Mouse (Mus musculus) hindbrain, postnatal 0 days (tissue): ENCODE measurements around the gene Tfam. TPM values are rescaled to one million over a fixed set of nuclear protein-coding genes. Genes with fewer than 3 reads are reported as not detected.

Source experiments
- ATAC-seq: fragments of 200-750 bp; cut with Nextera tagmentation; 2 replicates; pipeline ENCODE4 v1.8.0; 2017; ENCODE audit warnings: mild to moderate bottlenecking, moderate TSS enrichment, moderate library complexity
- DNase-seq: peaks from one replicate; pipeline ENCODE4 v3.0.0-alpha.2; 2015; ENCODE audit warnings: low spot score
- H3K27ac ChIP-seq: fragments of 300-500 bp; sonication (generic); 2 replicates; pipeline ENCODE4 v1.5.1; 2014; ENCODE audit warnings: mild to moderate bottlenecking
- H3K27me3 ChIP-seq: fragments of 300-500 bp; sonication (generic); 2 replicates; pipeline ENCODE4 v1.6.1; 2014; ENCODE audit warnings: low read length, mixed read lengths; ENCODE audit not compliant: insufficient read depth
- H3K36me3 ChIP-seq: fragments of 300-500 bp; sonication (generic); 2 replicates; pipeline ENCODE4 v1.6.1; 2014; ENCODE audit warnings: low read length, mixed read lengths; ENCODE audit not compliant: insufficient read depth
- H3K4me1 ChIP-seq: fragments of 300-500 bp; sonication (generic); 2 replicates; pipeline ENCODE4 v1.6.1; 2014; ENCODE audit warnings: antibody characterized with exemption, low read length, mixed read lengths; ENCODE audit not compliant: insufficient read depth
- H3K4me2 ChIP-seq: fragments of 300-500 bp; sonication (generic); 2 replicates; pipeline ENCODE4 v1.6.1; 2014; ENCODE audit warnings: low read depth, mild to moderate bottlenecking, low read length, moderate library complexity, mixed read lengths
- H3K4me3 ChIP-seq: fragments of 300-500 bp; sonication (generic); 2 replicates; pipeline ENCODE4 v1.5.1; 2014; ENCODE audit warnings: low read length
- H3K9ac ChIP-seq: fragments of 300-500 bp; sonication (generic); replicated peaks from 2 replicates; pipeline ENCODE4 v1.6.1; 2014; ENCODE audit warnings: mild to moderate bottlenecking, low read length, moderate library complexity, mixed read lengths
- H3K9me3 ChIP-seq: fragments of 300-500 bp; sonication (generic); 2 replicates; pipeline ENCODE4 v1.6.1; 2016; ENCODE audit warnings: low read length, mixed read lengths
- CTCF ChIP-seq: IDR thresholded peaks from 2 replicates; pipeline ENCODE4 v1.5.1; 2016; ENCODE audit warnings: antibody characterized with exemption, control low read depth, low read depth
- WGBS: fragments of 180-500 bp; shearing (Covaris S2); extraction: QIAGEN DNeasy Blood & Tissue Kit; methylation state at CpG from one replicate; pipeline ENCODE4 v1.1.7; 2014; 5-methylcytosine and 5-hydroxymethylcytosine counted together
- polyA plus RNA-seq: library from polyadenylated mRNA; unstranded; fragments of >200 nt; fragmentation: Nextera tagmentation; extraction: Ambion mirVana; gene quantifications from 2 replicates; pipeline ENCODE4 v1.2.1, GENCODE M21; 2015
- total RNA-seq: library from RNA; depleted of rRNA; stranded (reverse); fragments of >200 nt; gene quantifications from 2 replicates; pipeline ENCODE4 v1.2.3, GENCODE M21; 2014

The Tfam gene
- total and polyA plus RNA-seq, 2 experiments from 2014 or later = 13.1 to 39.0 TPM

DNA sequence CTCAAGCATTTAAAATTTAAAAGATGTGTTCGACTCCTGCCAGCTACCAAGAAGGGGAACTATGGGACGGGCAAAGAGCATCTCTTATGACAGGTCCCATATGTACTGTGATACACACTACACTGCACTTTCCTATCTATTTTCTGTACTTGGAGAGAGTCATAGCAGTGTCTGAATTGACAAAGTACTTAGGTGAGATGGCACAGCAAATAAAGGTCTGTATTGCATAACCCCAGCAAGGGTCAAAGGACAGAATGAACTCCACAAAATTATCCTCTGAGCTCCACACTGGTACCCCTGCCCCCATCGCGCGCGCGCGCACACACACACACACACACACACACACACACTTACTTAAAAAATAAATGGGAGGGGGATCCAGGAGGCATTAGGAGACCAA lies 4.0 kb downstream of the Tfam start:
- Histone ChIP-seq H3K27me3 (no peaks in the 10 kb centered on the region), H3K27ac (no peak overlapping the region), H3K4me2 (no peak overlapping the region), H3K36me3 (peaks cover 29% of the 10 kb centered on the region; the same call in 1 of the 2 replicates), H3K9ac (no peak overlapping the region), H3K4me3 (no peak overlapping the region), H3K4me1 (peaks cover 8% of the 10 kb centered on the region; the same call in 1 of the 2 replicates), H3K9me3 (no peaks in the 10 kb centered on the region)
- 97% methylated on average over 8 of the region's 8 CpGs for WGBS
- no peak for TF ChIP-seq CTCF
- ATAC-seq (no peak), DNase-seq (no peak)

DNA sequence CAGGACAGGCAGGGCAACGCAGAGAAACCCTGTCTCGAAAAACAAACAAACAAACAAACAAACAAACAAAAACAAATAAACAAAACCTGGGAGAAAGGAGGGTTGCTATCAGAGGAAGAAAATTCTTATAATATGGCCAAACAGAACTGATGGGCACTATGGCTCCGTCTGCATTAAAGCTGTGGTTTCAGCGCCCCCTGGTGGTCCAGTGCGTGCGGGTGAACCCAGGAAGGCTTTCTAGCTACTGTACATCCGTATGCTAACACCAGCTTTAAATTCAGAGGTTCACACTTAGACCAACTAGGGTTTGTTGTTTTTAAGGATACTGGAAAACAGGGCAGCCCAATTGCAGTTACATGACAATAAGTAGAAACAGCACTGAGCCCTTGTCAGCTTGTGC lies 12.2 kb downstream of the Tfam start:
- peak; percentile 74; the same call in 1 of the 2 replicates for ATAC-seq

DNA sequence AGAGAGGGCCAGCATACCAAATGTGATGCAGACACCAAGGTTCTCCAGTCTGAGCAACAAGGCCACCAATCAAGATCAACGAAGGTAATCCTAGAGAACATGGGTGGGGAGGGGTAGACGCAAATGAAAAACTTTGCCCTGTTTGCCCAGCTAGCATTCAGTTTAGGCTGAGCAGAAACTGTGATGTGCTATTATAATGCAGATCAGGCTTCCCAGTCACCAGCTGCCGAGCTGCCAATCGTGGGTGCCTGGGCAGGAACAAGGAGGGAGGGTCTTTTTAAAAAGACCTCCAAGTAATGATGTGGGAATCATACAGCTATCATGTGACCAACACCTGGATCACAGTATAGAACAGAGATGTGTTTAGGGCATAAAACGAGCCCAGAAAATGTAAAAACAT lies 15.0 kb downstream of the Tfam start:
- Histone ChIP-seq H3K36me3 (peaks cover 10% of the 10 kb centered on the region), H3K9ac (no peak overlapping the region), H3K4me3 (no peak overlapping the region), H3K4me1 (no peaks in the 10 kb centered on the region), H3K27me3 (no peaks in the 10 kb centered on the region), H3K4me2 (no peak overlapping the region), H3K9me3 (no peaks in the 10 kb centered on the region), H3K27ac (no peak overlapping the region)
- DNase-seq (no peak), ATAC-seq (no peak)
- whole genome bisulfite sequencing = 38% methylated on average over 5 of the region's 5 CpGs
- no peak for TF ChIP-seq CTCF

More for the DNA sequence above, 12.2 kb downstream of the Tfam start:
- Histone ChIP-seq H3K36me3 (peaks cover 24% of the 10 kb centered on the region), H3K9me3 (no peaks in the 10 kb centered on the region), H3K4me3 (no peak overlapping the region), H3K27ac (no peak overlapping the region), H3K9ac (no peak overlapping the region), H3K4me2 (no peak overlapping the region), H3K27me3 (no peaks in the 10 kb centered on the region), H3K4me1 (no peaks in the 10 kb centered on the region)
- WGBS = 39% methylated on average over 7 of the region's 7 CpGs
- TF ChIP-seq CTCF = peak; percentile 91
- DNase-seq = peak; percentile 91

DNA sequence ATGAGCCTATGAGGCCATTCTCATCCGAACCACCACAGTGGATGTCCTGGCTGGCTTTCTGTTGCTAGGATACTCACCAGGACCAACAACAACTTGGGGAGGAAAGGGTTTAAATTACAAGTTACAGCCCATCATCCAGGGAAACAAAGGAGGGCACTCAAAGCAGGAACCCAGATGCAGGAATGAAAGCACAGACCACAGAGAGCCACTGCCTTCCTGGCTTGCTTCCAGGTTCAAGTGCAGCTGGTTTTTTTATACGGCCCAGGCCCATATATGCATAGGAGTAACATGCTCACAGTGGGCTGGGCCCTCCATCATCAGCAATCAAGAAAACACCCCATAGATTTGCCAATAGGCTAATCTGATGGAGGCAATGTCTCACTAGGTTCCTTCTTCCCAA lies 15.4 kb downstream of the Tfam start:
- Histone ChIP-seq H3K9ac (no peak overlapping the region), H3K9me3 (no peaks in the 10 kb centered on the region), H3K27ac (no peak overlapping the region), H3K27me3 (no peaks in the 10 kb centered on the region), H3K36me3 (peaks cover 8% of the 10 kb centered on the region; the same call in 1 of the 2 replicates), H3K4me1 (no peaks in the 10 kb centered on the region), H3K4me2 (no peak overlapping the region), H3K4me3 (no peak overlapping the region)
- WGBS = 59% methylated on average over 2 of the region's 2 CpGs
- TF ChIP-seq CTCF = no peak
- peak; percentile 29; the same call in 1 of the 2 replicates for ATAC-seq
- DNase-seq = no peak

DNA sequence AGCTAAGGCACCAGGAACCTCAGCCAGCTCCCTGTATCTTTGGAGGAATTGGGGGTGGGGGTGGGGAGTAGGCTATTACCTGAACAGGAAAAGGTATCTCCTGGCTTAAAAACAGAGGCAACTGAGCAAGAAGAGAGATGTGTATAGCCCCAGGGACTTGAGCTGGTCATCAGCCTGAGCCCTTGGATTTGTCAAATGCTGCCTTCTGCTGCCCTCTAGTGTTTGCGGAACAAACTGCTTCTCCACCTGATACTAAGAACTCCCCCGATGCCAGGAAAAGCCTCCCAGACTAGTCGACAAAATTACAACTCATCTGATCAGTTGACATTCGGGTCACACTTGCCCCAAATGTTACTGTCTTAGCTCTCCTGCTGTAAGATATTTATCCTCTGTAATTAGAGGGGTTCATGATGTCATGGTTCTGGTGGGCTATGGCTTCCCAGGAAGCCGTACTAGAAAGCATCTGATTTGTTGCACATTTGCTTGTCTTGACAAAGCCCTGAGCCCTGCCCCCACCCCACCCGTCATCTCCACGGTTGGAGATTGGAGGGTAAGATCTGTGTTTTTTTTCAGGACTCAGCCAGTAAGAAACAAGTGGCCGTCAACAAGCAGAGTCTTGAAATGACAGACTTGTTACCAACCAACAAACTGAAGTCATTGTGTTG lies 19.7 kb downstream of the Tfam start:
- peak; percentile 90 for DNase-seq
- H3K4me3 ChIP-seq = no peak overlapping the region
- no peaks in the 10 kb centered on the region for H3K9me3 ChIP-seq
- H3K27me3 ChIP-seq = no peaks in the 10 kb centered on the region
- H3K4me1 ChIP-seq = no peaks in the 10 kb centered on the region
- 10% methylated on average over 8 of the region's 8 CpGs for WGBS
- H3K27ac ChIP-seq = no peak overlapping the region
- peak; percentile 85 for ATAC-seq
- peak; percentile 91 for TF ChIP-seq CTCF
- H3K4me2 ChIP-seq = peak overlapping the region; percentile 44
- no peak overlapping the region for H3K9ac ChIP-seq
- no peaks in the 10 kb centered on the region for H3K36me3 ChIP-seq

DNA sequence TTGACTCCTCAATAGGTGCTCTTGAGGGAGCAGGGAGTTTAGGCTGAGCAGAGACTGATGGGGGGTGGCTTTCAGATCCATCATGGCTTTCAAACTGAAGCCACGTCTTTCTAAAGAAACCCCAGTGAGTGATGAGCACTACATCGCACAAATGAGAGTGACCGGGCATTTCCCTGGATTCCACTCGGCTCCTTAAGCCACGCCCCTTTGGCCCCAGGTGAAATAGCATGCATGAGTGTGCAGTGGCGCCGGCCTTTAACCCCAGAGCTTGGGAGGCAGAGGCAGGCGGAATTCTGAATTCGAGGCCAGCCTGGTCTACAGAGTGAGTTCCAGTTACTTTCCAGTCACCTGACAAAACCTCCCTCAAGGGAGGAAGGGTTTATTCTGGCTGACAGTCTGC lies 22.1 kb downstream of the Tfam start:
- TF ChIP-seq CTCF = no peak
- H3K27ac ChIP-seq = no peak overlapping the region
- H3K4me1 ChIP-seq = no peaks in the 10 kb centered on the region
- no peak overlapping the region for H3K4me3 ChIP-seq
- no peaks in the 10 kb centered on the region for H3K27me3 ChIP-seq
- ATAC-seq (no peak), DNase-seq (no peak)
- H3K9ac ChIP-seq = no peak overlapping the region
- no peak overlapping the region for H3K4me2 ChIP-seq
- no peaks in the 10 kb centered on the region for H3K36me3 ChIP-seq
- no peaks in the 10 kb centered on the region for H3K9me3 ChIP-seq
- 79% methylated on average over 9 of the region's 9 CpGs for WGBS

DNA sequence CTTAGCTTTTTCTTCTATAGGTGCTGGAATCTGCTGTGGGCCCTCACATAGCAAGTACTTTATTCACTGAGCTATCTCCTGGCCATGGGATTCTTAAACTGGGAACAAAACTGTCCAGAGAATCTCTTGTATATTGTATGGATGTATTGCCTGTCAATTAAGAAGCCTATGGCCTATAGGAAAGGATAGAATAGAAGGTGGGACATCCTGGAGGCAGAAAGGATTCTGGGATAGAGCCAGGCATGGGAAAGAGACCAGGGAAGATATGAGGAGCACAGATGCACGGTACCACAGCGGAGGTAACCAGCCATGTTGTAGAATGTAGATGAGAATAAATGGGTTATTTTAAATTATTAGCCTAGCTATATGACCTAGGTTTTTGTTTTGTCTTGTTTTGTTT lies 36.6 kb downstream of the Tfam start:
- no peak overlapping the region for H3K4me2 ChIP-seq
- DNase-seq (no peak), ATAC-seq (no peak)
- no peaks in the 10 kb centered on the region for H3K4me1 ChIP-seq
- TF ChIP-seq CTCF = no peak
- 94% methylated on average over 2 of the region's 2 CpGs for WGBS
- H3K9ac ChIP-seq = no peak overlapping the region
- no peak overlapping the region for H3K4me3 ChIP-seq
- no peaks in the 10 kb centered on the region for H3K36me3 ChIP-seq
- H3K9me3 ChIP-seq = no peaks in the 10 kb centered on the region
- H3K27me3 ChIP-seq = no peaks in the 10 kb centered on the region
- 0 out of 2 replicates have a peak overlapping the region, but pooled peaks have one; percentile 48 for H3K27ac ChIP-seq
